Mouse (Mus musculus): ENCODE measurements at regions not wholly inside any gene's neighbourhood (a gene's known extent, or its start where the extent isn't known, plus 50 kb on each side); places are given as distances from the start of the nearest gene placed in this dataset.
A peak's percentile ranks its signal among the peaks of the same experiment; 100 is the strongest.
"Not testable (repeated sequence)": the region's sequence is repeated elsewhere in the genome, so short reads cannot be mapped to it uniquely, and the experiment has no call there.

DNA sequence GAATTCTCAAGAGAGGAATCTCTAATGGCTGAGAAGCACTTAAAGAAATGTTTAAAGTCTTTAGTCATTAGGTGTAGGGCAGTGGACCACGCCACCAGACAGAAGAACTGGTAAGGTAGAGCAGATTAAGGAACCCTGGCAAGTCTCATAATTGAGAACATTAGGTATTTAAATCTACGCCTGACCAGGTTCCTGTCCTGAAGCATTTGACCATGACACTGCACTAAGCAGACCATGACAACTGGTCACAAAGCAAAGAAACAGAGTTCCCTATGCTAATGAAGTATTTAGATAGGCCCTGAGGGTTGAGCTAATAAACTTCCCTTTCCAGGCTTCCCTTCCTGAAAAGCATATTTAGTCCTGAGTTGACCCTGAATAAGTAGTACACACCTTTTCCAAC is 562.3 kb downstream of the Cdh11 start:
- no peak for DNase-seq (ENCODE audit: inconsistent ontology term)

DNA sequence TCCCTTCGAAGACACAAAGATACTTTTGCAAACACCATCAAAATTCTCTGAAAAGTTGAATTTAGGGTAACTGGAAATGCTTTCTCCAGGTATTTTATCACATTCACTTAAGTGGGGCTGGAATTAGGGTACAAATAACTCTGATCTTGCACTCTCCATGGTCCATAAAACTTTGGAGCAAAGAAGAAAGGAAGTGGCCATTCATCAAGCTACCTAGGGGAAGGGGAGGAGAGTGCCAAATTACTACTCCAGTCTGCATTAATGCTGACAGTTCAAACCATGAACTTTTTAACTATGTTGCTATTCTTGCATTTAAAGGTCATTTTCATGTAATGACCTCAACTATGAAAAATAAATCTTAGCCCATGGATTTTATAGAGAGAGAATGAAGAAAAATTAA is 579.8 kb downstream of the Cdh11 start:
- no peak for DNase-seq (ENCODE audit: inconsistent ontology term)

DNA sequence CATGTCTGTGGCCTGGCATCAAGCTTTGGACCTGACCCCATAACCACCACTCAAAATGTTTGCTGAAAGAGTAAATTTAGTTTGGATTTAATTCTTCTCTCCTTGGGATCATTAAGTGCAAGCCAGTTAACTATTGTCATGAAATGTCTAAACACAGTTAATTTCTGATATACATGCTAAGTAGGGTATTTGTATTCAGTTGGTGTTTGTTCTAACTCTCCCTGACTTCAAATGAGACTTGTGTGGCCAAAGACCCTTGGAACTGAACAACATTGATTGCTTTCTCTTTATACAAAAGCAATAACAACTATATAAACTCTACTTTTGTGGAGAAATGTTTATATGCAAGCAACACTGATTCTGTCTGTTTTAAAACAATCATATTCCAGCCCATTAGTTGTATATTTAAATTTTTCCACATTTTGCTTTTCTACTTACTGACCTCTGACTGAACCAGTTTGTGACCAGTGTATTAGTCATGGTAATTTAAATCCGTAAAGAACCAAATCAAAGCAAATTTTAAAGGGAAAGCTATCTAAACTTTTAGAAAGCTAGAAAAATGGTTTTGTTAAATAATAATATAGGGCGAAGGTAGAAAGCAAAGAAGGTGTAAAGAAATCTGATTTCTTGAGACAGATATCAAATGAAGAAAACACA is 625.8 kb downstream of the Cdh11 start:
- DNase-seq (ENCODE audit: inconsistent ontology term), result no peak

DNA sequence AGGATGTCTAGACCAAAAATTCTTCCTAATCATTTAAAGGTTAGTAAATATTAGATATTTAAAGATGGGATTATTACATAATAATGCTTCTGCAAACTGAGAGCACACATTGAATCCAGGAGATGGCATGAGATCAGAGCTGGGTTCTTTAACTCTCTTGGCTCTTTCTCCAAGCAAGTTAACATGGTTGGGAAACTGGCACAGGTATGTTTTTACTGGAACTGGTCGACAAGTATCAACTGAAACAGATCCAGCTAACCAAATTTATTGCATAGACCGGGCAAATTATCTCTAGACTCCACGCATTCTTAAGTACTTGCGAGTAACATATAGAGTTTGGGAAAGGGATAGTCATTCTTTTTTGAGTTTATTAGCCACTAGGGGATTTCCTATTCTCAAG is 666.8 kb downstream of the Cdh11 start:
- DNase-seq (ENCODE audit: inconsistent ontology term), result no peak

DNA sequence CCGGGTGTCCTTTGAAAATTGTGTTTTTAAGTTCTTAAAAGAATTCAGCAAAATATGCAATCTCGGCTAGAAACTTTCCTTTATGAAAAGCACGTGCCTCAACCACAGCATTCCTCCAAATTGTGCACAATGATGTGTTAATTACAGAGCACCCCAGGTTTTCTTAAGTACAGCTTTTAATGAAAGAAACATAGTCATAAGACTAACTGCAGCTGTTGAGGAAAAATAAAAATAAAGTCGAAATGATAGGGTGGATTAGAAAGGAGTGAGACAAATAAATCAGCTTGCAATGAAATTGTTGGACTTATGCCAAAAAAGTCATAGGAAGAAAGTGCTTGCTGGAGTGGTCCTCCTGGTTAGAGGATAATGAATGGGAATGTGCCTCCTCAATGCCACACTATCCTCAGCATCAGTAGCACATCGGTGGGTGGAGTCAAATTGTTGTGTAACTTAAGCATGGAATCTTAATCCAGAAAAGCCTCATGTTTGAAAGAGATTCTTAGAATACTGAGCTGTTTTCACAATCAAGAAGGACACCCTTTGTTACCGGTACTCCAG is 668.5 kb downstream of the Cdh11 start:
- peak; percentile 38 for DNase-seq (ENCODE audit: inconsistent ontology term)

DNA sequence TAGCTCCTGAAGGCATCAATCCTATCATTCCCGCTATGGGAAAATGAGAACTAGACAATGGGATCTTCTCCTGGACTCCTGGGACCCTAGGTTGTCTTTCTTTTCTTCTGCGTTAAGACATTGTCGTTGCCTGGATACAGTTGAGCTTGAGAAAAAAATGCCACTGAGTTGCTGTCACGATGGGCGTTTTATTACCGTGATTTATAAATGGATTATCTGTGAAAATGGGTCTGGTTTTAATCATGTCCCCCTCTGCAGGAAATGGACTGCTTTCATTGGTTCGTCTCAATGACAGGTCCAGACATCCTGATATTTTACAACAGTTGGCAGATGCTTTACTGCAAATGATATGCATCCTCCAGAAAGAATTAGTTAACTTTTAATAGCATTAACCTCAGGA is 681.7 kb downstream of the Cdh11 start:
- no peak for DNase-seq (ENCODE audit: inconsistent ontology term)

DNA sequence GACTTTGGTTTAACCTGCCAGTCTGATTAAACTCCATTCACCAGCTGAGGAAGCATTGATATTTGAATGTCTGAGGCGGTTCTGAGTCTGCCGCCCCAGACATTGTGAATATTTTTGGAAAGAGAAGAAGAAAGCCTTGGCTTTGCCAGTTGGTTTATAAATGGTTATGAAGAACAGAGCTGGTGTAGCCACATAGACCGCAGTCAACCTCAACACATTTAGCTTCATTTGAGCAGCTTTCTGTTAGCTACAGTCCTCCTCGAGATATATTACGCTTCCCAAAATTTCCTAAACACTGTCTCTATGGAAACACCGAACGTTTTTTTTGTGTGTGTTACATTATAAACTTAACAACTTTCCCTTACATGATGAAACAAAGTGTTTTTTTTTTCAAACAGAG is 688.7 kb downstream of the Cdh11 start:
- DNase-seq (ENCODE audit: inconsistent ontology term), result no peak

DNA sequence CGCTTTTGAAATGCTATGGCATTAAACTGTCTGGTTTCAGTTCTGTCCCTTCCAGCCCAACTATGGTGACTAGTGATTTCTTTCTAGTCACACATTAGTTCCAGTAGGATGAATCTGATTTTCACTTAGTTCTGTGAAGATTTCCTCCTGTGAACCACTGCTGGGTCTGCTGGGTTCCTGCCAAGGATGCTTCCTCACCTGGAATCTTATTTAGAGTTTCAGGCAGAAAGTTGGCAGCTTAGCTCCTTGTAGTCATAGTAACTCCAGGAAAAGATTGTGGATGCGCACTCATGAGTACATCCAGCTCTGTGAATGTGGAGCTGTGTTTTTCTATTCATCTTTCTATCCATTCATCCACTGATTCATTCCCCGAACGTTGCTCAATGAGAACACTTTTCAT is 699.5 kb downstream of the Cdh11 start:
- DNase-seq (ENCODE audit: inconsistent ontology term), result peak; percentile 18

DNA sequence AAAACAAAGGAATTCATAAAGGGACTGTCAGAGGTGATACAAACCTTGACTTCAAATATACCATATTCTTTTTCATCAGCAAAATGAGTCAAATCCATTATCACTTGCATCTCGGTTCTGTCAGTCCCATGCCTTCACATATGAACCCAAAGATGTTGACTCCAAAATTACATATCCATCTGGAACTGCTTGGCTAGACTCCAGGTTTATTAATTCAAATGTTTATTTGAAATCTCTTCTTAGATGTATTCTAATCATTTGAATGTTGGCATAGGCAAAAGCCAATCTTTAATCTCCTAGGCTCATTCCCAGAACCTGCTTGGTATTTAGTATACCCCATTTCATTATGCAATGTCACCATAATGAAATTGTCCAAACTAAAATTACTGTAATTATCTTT is 709.8 kb downstream of the Cdh11 start:
- DNase-seq (ENCODE audit: inconsistent ontology term), result no peak

DNA sequence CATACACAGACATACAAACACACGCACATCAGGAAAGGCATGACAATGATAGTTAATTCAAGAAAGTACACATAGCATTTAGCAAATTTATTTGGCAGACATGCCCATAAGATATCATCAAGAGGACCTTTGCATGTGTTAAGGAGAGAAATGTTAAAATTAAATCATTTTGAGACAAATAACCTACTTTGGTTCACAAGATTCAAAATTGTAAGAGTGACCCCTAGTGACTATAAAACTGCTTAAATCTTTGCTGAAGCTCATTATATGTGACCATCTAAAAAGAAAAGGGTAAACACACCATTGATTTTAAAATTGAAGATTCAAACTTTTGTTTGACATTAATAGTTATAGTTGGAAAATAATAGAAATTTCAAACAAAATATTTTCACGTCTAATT is 721.3 kb downstream of the Cdh11 start:
- no peak for DNase-seq (ENCODE audit: inconsistent ontology term)

DNA sequence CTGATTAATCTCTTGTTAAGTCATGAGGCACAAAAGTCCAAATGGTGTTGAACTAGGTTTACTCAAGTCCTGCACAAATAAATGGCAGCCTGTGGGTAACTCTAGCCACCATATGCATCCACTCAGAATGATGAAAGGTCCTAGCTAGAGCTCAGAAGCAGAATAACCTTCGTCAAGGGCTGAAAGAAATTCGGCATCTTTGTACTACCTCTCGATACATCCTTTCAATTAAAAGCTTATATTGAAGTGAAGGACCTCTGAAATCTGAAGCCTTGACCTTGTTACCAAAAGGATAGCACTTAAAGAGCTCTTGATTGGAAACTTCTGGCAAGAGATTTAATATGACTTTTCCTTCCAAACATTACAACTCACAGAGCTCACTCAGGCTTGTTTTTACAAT is 732.0 kb downstream of the Cdh11 start:
- DNase-seq (ENCODE audit: inconsistent ontology term), result no peak

DNA sequence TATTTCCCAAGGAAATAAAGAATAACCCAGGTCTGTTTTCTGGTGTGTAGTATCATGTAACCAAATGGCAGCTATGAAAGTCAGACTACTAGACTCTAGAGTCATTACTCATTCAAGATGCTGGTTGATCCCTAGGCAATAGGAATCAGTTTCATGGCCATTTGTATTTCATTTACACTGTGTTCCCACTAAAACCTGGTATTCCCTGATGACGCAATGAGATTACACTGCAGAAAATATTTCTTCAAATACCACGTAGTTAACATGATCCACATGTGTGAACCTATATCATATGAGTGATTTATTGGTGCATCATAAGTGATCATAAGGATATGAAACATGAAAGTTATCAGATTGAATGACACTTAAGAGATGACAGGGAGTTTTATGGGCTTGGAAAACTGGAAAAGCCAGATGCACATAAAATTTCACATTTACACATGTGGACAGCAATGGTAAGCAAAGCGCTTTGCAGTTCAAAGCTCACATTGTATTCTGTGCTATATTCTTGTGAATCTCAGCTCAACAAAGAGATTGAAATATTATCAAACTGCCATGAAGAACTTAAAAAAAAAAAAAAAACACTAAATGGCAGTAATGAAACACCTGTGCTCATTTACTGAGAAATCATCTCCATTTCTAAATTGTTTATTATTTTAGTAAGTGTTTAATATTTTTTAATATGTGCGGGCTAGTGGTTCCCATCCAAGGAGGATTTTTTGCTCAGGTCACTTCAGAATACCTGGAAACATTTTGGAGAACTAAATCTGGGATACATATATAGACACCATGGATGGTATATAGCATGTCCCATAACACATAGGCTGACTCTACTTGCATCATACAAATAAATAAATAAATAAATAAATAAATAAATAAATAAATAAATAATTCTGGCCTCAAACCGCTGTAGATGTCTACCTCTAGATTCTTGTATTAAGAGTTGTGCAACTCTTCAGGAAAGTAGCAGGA is 758.2 kb downstream of the Cdh11 start:
- no peak for DNase-seq (ENCODE audit: inconsistent ontology term)

DNA sequence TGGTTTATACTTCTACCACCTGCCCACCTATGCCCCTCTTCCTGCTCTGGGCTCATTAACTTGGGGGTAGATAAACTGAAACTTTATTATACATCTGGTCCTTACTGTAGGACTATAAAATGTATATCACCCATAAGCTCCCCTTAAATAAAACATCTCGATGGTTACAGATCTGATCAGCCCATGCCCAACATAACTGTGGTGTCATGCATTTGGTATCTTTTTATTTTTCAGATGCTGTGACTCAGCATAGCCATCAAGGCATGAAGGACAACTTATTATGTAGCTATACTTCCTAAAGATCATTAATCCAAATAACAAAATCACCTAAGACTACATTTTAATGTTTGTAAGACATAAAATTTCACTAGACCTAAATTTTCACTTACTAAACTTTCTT is 761.0 kb downstream of the Cdh11 start:
- no peak for DNase-seq (ENCODE audit: inconsistent ontology term)

DNA sequence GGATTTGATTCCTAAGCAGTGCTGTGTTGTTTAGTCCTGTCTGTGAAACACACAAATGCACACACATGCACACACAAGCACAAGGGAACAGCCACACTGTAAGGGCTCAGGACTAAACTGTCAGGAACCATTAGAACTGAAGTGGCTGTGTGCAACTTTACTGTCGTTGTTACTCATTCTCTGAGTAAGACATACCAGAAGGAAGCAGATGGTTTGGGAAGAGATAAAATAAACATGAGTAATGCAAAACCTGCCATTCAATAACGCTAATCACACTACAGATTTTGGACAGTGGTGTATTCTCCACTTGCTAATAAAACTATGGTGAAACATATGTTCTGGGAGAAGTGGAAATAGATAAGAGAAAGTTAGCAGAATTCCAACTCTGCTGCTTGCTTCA is 767.7 kb downstream of the Cdh11 start:
- no peak for DNase-seq (ENCODE audit: inconsistent ontology term)

DNA sequence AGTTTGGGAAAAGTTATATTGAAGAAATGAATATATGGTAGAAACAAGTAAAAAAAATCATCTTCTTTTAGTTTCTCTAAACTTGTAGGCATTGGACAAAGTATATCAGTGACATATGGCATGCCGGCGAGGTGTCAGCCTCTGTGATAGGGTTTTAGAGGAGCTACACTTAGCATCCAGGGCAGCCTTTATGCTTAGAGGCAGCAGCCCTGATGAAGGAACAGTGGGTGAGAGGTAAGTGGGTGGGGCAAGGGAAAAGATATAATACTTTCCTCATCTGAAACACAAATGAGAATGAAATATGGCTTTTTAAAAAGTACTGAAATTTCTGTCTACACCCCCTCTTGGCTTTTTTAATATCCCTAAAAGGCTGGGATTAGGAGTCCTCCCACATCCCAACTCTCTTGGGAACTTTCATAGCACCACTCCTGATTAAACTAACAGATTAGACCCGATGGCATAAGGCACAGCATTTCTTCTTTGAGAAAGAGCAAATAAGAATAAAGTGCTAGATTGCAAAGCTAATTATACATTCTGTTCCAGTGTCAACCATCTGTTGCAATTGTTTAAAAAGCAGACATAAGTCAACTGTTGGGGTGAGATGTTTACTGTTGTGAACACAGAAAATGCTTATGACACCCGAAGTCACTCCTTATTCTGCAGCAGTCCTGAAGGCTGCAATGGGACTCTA is 785.0 kb downstream of the Cdh11 start:
- no peak for DNase-seq (ENCODE audit: inconsistent ontology term)

DNA sequence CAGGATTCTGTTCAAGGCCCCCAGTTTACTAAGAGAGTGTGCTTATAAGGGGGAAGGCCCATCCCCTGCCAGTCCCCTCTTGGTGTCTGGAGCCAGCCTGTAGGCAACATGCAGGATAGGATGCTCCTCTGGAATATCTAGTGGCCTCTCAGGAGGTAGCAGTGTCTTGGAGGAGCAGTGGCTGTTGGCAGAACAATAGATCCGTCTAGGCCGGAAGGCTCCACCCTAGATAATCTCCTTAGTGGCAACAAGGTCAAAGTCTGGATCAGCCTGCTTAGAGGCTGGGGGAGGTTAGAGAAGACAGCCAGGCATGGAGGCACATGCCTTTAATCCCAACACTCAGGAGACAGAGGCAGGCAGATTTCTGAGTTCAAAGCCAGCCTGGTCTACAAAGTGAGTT is 788.7 kb downstream of the Cdh11 start:
- not testable (repeated sequence) for DNase-seq (ENCODE audit: inconsistent ontology term)

DNA sequence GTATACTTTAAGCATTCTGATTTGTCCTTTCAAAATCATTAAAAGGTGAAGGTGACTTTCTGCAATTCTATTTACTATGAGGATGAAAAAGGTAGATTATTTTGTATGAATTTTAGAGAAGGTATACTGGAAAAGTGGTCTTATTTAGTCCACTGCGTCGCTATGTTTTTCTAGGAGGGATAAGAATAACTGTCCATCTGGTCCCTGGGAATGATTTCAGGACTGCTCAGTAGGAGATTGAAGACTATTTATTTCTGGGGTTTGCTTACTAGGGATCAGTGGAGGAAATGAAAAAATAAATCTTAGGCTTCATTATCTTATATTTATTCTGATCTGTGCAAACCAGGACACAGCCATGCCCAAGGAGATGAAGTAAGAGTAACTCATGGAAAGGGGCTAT is 828.6 kb downstream of the Cdh11 start:
- no peak for DNase-seq (ENCODE audit: inconsistent ontology term)

DNA sequence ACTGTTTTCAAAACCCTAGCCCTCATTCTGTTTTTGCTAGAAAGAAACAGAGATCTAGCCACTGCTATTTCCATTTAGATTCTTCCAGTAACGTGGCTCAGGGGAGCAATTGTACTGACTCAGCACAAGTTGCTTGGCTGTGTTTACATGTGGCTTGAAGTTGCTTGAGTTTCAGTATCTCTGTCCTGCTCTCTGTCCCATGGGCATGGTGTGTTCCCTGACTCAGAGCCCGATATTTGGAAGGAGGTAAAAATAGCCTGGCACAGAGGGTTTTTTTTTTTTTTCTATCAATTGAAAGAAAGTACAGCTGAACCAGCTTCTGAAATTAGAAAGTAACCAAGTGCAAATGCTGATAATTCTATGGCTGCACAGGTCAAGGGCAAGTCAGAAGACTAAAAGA is 834.8 kb downstream of the Cdh11 start:
- no peak for DNase-seq (ENCODE audit: inconsistent ontology term)

DNA sequence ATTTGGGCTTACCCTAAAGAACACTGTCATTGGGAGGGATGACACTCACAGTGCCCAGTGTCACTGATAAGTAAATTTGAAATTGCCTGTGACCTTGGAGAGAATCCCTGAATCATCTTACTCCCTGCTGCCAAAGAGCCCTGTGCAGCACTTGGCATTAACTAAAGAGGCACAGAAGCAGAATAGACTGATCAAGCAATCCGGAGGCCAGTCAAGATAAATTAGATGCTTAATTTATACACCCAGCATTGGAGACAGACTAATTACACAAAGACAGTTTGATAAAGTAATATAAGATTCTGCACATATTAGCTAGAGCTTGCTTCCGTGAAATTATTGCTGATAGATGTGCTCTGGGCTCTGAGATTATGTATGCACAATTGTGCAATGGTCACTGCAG is 847.6 kb downstream of the Cdh11 start:
- no peak for DNase-seq (ENCODE audit: inconsistent ontology term)

DNA sequence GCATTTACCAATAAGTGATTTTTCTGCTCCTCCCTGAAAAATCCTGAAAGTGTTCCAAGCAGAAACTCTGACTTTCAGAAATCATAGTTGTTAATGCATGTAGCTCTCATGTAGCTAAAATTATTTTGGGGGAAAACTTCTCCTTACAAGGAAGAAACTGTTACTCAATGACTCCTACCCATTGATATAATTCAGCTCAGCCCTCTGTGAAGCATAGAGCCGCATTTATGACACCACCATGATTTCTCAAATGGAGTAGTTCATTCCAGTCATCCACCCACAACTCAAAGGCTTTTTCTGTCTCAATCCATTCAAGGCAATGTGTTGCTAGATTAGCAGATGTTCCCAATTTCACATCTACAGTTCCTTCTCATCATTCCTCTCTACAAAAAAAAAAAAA is 871.8 kb downstream of the Cdh11 start:
- no peak for DNase-seq (ENCODE audit: inconsistent ontology term)
